ENCODE assay signal across 19 mouse cellular contexts in the genomic region with DNA sequence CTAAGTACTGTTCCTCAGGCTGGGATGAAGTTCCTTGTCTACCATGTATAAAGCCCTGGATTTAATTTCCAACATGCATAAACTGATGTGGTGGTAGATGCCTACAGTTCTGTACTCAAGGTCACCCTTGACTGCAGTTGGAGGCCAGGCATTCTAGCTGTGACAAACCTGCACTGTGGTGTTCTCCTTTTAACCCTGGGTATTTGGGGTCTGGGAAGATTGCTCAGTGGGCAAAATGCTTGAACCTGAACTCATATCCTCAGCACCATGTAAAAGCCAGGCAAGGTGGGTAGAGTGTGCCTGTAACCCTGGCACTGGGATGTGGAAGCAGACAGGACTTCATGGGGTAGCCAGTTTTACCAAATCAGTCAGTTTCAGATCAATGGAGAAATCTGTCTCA. TPM values are rescaled to one million over a fixed set of nuclear protein-coding genes. Genes with fewer than 3 reads are reported as not detected.
DNase-seq lines count a peak whose midpoint lies in the region; ATAC-seq and TF ChIP-seq lines count a peak whose summit lies in the region.
"Had no signal": no experiment of that assay in that cellular context is flagged by ENCODE, and none has a peak within 500 bp of the region (broad histone marks: within the 10 kb centered on the region; RNA-seq: fewer than 3 reads in every experiment).

No protein-coding gene starts in this region.

- H3K9ac ChIP-seq in intestine, embryonic 14.5 days (ENCODE audit: low read length): no peak overlapping the region
- H3K9ac ChIP-seq in intestine, embryonic 15.5 days: no peak overlapping the region
- no peak overlapping the region for H3K9ac ChIP-seq in lung, postnatal 0 days (replicated peaks; ENCODE audit: low read depth)
- H3K9ac ChIP-seq: forebrain, embryonic 13.5 days; forebrain, postnatal 0 days; hindbrain, embryonic 15.5 days had no signal

- H3K4me2 ChIP-seq in intestine, embryonic 14.5 days (ENCODE audit: low read length): no peak overlapping the region
- no peak overlapping the region for H3K4me2 ChIP-seq in intestine, embryonic 15.5 days (replicated peaks)
- H3K4me2 ChIP-seq in lung, postnatal 0 days (replicated peaks; ENCODE audit: low read depth, low read length): no peak overlapping the region
- H3K4me2 ChIP-seq: forebrain, embryonic 13.5 days; heart, embryonic 13.5 days; hindbrain, embryonic 15.5 days had no signal

- H3K4me3 ChIP-seq in intestine, embryonic 14.5 days (ENCODE audit: low read depth, low read length): no peak overlapping the region
- H3K4me3 ChIP-seq in intestine, embryonic 15.5 days (replicated peaks): no peak overlapping the region
- H3K4me3 ChIP-seq in lung, postnatal 0 days (ENCODE audit: low read depth, low read length): no peak overlapping the region
- H3K4me3 ChIP-seq: embryonic facial prominence, embryonic 10.5 days; forebrain, embryonic 13.5 days; heart, embryonic 13.5 days; hindbrain, embryonic 15.5 days had no signal

- ATAC-seq in intestine, embryonic 14.5 days (replicated peaks; ENCODE audit: low FRiP score, low TSS enrichment, low read depth): no peak
- ATAC-seq in intestine, embryonic 15.5 days: no peak
- no peak for ATAC-seq in lung, postnatal 0 days
- ATAC-seq: activated CD4-positive, CD25-positive, alpha-beta regulatory T cell, adult 4 months; forebrain, embryonic 13.5 days; forebrain, postnatal 0 days; Patski had no signal

- intact Hi-C loops in heart, postnatal 25 days (cut with DNase I): no loop called here

- H3K27me3 ChIP-seq in intestine, embryonic 14.5 days (replicated peaks; ENCODE audit: control insufficient read depth, insufficient read depth, low read length): no peaks in the 10 kb centered on the region
- no peaks in the 10 kb centered on the region for H3K27me3 ChIP-seq in intestine, embryonic 15.5 days (replicated peaks)
- H3K27me3 ChIP-seq in lung, postnatal 0 days (replicated peaks; ENCODE audit: insufficient read depth, low read length): no peaks in the 10 kb centered on the region
- H3K27me3 ChIP-seq: Patski had no signal

- H3K4me1 ChIP-seq in intestine, embryonic 14.5 days (replicated peaks; ENCODE audit: control insufficient read depth, insufficient read depth, low read length): peaks cover 44% of the 10 kb centered on the region
- peaks cover 61% of the 10 kb centered on the region for H3K4me1 ChIP-seq in intestine, embryonic 15.5 days (replicated peaks)
- H3K4me1 ChIP-seq in lung, postnatal 0 days (ENCODE audit: insufficient read depth, low read depth, low read length): peaks cover 47% of the 10 kb centered on the region; the same call in 1 of the 2 replicates

- peak; percentile 91 for DNase-seq in heart, adult 11 months
- no peak for DNase-seq in heart, postnatal 25 days (ENCODE audit: low spot score)
- no peak for DNase-seq in intestine, embryonic 14.5 days (ENCODE audit: low spot score)
- DNase-seq in lung, postnatal 0 days (ENCODE audit: low spot score): no peak
- DNase-seq in lung, postnatal 25 days (ENCODE audit: low spot score): no peak
- DNase-seq in cerebellum, postnatal 10 days: no peak
- DNase-seq: adrenal gland, postnatal 14 days; cerebellum, adult 18-20 months; cerebellum, adult 9-11 months; forebrain, postnatal 0 days; gastrocnemius, postnatal 25 days; heart, postnatal 14 days had no signal

- H3K36me3 ChIP-seq in intestine, embryonic 14.5 days (ENCODE audit: control insufficient read depth, insufficient read depth, low read length): no peaks in the 10 kb centered on the region
- no peaks in the 10 kb centered on the region for H3K36me3 ChIP-seq in intestine, embryonic 15.5 days
- H3K36me3 ChIP-seq in lung, postnatal 0 days (ENCODE audit: insufficient read depth, low read length): no peaks in the 10 kb centered on the region
- H3K36me3 ChIP-seq: embryonic facial prominence, embryonic 10.5 days; heart, embryonic 13.5 days; hindbrain, embryonic 15.5 days had no signal

- no peak for TF ChIP-seq CTCF in lung, postnatal 0 days (IDR thresholded peaks at IDR 0.05)

- no peaks in the 10 kb centered on the region for H3K9me3 ChIP-seq in intestine, embryonic 14.5 days (ENCODE audit: control insufficient read depth, low read length)
- no peaks in the 10 kb centered on the region for H3K9me3 ChIP-seq in intestine, embryonic 15.5 days
- H3K9me3 ChIP-seq in lung, postnatal 0 days (ENCODE audit: low read length): no peaks in the 10 kb centered on the region
- H3K9me3 ChIP-seq: embryonic facial prominence, embryonic 10.5 days; forebrain, embryonic 13.5 days; heart, embryonic 13.5 days; hindbrain, embryonic 15.5 days had no signal

- no peak for TF ChIP-seq EP300 in lung, postnatal 0 days (IDR thresholded peaks at IDR 0.05)

- peak overlapping the region; percentile 97 for H3K27ac ChIP-seq in intestine, embryonic 14.5 days (ENCODE audit: low read depth)
- no peak overlapping the region for H3K27ac ChIP-seq in intestine, embryonic 15.5 days
- peak overlapping the region; percentile 32; the same call in 1 of the 2 replicates for H3K27ac ChIP-seq in lung, postnatal 0 days (ENCODE audit: low read length)
- H3K27ac ChIP-seq: embryonic facial prominence, embryonic 10.5 days; forebrain, embryonic 13.5 days; heart, embryonic 13.5 days; hindbrain, embryonic 15.5 days had no signal

RNA-seq across cellular contexts. Expression of a gene that starts 9.2 kb away (rescaled TPM):
- total RNA-seq in heart, postnatal 25 days (2021): 1 to 10 TPM; 5.2 to 6.3 TPM
- 8.1 and 8.7 TPM in 2 replicates for polyA plus RNA-seq in intestine, embryonic 14.5 days (2014; fragmentation: Nextera tagmentation; extraction: Ambion mirVana)
- 18.4 and 19.1 TPM in 2 replicates for polyA plus RNA-seq in intestine, embryonic 15.5 days (2015; fragmentation: Nextera tagmentation; extraction: Ambion mirVana)
- 27.5 and 57.0 TPM in 2 replicates for polyA plus RNA-seq in lung, postnatal 0 days (2015; fragmentation: Nextera tagmentation; extraction: Ambion mirVana)

RNA-seq across cellular contexts. Expression of a gene that starts 25.5 kb away (rescaled TPM):
- total RNA-seq in heart, postnatal 25 days (2021): 10 to 100 TPM; 18.1 to 18.2 TPM
- polyA plus RNA-seq in intestine, embryonic 14.5 days (2014; fragmentation: Nextera tagmentation; extraction: Ambion mirVana): 31.6 and 33.8 TPM in 2 replicates
- 32.6 and 33.5 TPM in 2 replicates for polyA plus RNA-seq in intestine, embryonic 15.5 days (2015; fragmentation: Nextera tagmentation; extraction: Ambion mirVana)
- 88.6 and 89.5 TPM in 2 replicates for polyA plus RNA-seq in lung, postnatal 0 days (2015; fragmentation: Nextera tagmentation; extraction: Ambion mirVana)
